Comparison of ENCODE assay signal across 1 mouse cellular context in the genomic region with DNA sequence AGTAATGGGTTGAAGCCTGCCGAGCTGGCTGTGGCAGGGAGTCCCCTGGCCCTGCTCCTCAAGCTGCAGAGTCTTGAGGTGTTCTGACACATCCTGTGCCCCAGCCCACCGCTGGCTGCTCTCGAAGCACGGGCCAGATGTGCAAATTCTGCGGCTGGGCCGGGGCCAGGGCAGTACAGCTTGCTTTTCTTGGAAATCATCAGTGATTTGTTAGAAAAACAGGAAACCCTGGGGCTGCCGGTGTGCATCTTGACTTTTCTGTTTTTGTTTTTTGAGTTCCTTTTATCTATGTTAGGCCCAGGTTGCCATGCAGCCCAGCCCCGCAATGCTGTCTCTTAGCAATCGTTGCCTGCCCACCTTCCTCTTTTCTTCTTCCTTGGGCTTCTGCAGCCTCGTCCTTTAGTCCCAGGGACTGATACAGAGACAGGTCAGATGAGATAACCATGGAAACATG.
A peak's percentile ranks its signal among the peaks of the same experiment; 100 is the strongest.
TF ChIP-seq lines count a peak whose summit lies in the region.

No protein-coding gene starts in this region.

TF ChIP-seq in CH12.LX, 34 proteins besides CTCF, POLR2A, EP300 and RAD21 (continued from another document):
- TF ChIP-seq KAT2A (IDR thresholded peaks at IDR 0.05; ENCODE audit: insufficient replicate concordance, low read length) (no peak), E2F4 (IDR thresholded peaks at IDR 0.05; ENCODE audit: insufficient replicate concordance, low read depth, low read length) (no peak), MAZ (IDR thresholded peaks at IDR 0.05; ENCODE audit: low read depth, low read length) (no peak; the same call in 1 of the 2 replicates), ZNF384 (IDR thresholded peaks at IDR 0.05; ENCODE audit: low read depth, low read length) (no peak), TBP (conservative IDR thresholded peaks at IDR 0.05; ENCODE audit: low read depth, low read length) (peak; percentile 80), SMC3 (IDR thresholded peaks at IDR 0.05; ENCODE audit: low read depth, low read length) (peak; percentile 31), ELF1 (IDR thresholded peaks at IDR 0.05; ENCODE audit: low read depth, low read length) (peak; percentile 54; the same call in 1 of the 2 replicates), MAX (IDR thresholded peaks at IDR 0.05; ENCODE audit: low read length) (peak; percentile 71), UBTF (IDR thresholded peaks at IDR 0.05; ENCODE audit: low read depth, low read length) (peak; percentile 92), IRF4 (IDR thresholded peaks at IDR 0.05; ENCODE audit: low read depth, low read length) (peak; percentile 86), ZMIZ1 (IDR thresholded peaks at IDR 0.05; ENCODE audit: low read depth, low read length) (no peak; the same call in none of the 2 replicates), BHLHE40 (IDR thresholded peaks at IDR 0.05; ENCODE audit: low read depth, low read length) (peak; percentile 98), TCF12 (IDR thresholded peaks at IDR 0.05; ENCODE audit: low read depth, low read length) (peak; percentile 98), RCOR1 (conservative IDR thresholded peaks at IDR 0.05; ENCODE audit: low read depth, low read length) (0 out of 2 replicates have a peak, but pooled peaks have one; percentile 30), MXI1 (IDR thresholded peaks at IDR 0.05; ENCODE audit: low read depth, low read length) (peak; percentile 69), MAFK (IDR thresholded peaks at IDR 0.05; ENCODE audit: insufficient replicate concordance, low read length) (no peak), USF2 (conservative IDR thresholded peaks at IDR 0.05; ENCODE audit: low read depth, low read length) (no peak), MEF2A (IDR thresholded peaks at IDR 0.05; ENCODE audit: borderline replicate concordance, low read depth, low read length) (peak; percentile 93), POLR2AphosphoS2 (IDR thresholded peaks at IDR 0.05; ENCODE audit: low read depth, low read length) (no peak), ZKSCAN1 (IDR thresholded peaks at IDR 0.05; ENCODE audit: borderline replicate concordance, low read depth, low read length) (no peak)
